Mouse (Mus musculus): Measurements from ENCODE around the gene Tenm1.
A peak's percentile ranks its signal among the peaks of the same experiment; 100 is the strongest.

The Tenm1 gene

GRCm38 (mm10) chrX:43428855-43429263 lies at the start of gene Tenm1:
Tenm1 (minus strand) TSS chrX:43429126.
- DNase-seq (ENCODE audit: low spot score) = no peak

GRCm38 (mm10) chrX:43467311-43467710 lies 38.4 kb upstream of the Tenm1 start:
- DNase-seq (ENCODE audit: low spot score) = no peak

DNA sequence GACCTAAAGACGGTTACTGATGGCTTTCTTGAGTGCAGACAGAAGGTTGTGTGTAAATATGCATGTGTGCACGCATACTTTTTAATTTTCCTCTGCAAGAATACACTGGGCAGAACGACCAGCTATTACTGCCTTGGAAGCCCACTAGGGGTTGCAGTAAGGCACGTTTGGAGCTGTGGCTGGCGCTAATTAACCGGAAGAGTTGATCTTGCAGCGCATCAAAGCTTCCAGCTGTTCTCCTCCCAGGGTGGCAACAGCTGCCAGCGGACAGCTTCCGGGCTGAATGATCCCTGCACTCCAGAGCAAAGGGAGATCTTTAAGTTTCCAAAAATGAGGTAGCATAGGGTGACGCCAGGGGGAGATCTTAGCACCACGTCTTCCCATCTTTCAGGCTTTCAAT lies 1.7 kb upstream of the Tenm1 start:
- DNase-seq (ENCODE audit: low spot score) = no peak

DNA sequence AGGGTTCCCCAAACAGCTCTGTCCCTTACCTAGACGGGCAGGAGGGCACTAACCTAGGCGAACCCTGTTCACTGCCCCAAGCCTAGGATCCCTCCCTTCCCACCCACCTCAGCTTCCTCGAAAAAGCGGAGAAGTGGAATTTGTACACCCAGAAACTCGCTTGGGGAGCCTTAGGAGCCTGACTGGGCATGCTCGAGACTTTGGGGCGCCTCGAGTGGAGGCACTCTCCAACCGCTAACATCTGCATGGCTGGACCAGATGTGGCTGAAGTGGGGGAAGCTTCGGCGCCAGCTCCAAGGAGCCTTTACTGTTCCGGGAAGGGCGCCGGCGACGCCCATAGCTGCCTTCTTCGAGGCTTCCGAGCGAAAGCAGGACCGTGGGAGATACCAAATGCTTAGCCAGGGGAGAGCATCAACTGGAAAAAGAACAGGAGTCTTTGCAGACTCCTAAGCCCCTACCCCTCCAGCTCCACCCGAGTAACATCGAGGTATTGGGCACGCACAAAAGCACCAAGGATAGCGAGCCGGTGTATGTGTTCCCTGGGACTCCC lies 1.1 kb upstream of the Tenm1 start:
- DNase-seq (ENCODE audit: low spot score) = no peak

GRCm38 (mm10) chrX:43429337-43429736 lies 411 bp upstream of the Tenm1 start:
- DNase-seq (ENCODE audit: low spot score) = no peak

DNA sequence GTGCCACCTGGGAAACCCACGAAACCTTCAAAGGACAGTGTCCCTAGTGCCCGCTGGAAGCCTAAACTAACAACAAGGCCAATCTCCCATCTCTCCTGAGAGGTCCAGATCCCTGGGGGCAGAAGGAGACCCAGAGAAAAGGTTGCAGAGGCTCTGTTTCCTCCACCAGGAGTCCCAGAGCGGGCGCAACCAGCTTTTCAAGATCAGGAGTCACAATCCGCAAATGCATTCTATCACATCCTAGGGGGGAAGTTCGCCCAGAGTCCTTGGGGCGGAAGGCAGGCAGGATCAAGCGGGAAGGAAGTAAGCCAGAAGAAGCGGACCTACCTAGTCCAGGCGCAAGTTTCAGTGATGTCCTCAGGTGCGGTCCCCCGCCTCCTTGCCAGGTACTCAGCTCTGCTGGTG lies 963 bp downstream of the Tenm1 start:
- no peak for DNase-seq (ENCODE audit: low spot score)

DNA sequence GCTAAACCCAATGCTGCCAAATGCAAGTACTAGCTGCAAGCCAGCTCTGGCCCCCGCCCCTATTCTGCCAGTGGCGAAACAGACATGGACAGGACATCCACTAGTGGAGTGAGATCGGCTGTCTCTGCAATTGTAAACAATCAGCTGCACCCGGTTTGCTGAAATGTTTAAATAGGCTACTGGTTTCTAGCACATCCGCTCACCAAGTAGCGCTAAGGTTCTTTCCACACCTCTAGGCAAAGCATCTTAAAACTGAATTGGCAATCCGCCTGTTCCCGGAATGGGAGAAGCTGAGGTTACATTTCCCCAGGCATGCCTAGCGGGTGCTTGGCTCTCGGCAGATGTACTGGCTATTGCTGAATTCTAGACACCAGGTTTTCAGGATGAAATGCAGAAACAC lies 1.8 kb downstream of the Tenm1 start:
- no peak for DNase-seq (ENCODE audit: low spot score)

DNA sequence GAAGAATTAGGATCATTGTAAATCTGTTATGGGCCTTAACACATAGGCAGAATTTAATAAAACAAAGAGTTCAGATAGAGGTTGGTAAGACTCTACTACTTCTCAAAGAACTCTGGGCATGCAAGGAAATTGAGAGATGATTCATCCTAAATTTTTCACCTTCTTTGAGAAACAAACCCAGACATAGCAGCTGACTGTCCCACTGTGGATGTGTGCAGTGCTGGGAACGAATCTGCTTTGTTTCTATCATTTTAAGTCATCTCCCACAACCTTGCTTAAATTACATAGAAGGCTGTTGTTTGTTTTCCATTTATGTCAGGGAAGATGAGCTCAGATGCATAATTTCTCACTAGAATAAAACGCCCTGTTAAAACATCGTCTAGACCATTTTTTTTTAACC lies 31.0 kb downstream of the Tenm1 start:
- no peak for DNase-seq (ENCODE audit: low spot score)

DNA sequence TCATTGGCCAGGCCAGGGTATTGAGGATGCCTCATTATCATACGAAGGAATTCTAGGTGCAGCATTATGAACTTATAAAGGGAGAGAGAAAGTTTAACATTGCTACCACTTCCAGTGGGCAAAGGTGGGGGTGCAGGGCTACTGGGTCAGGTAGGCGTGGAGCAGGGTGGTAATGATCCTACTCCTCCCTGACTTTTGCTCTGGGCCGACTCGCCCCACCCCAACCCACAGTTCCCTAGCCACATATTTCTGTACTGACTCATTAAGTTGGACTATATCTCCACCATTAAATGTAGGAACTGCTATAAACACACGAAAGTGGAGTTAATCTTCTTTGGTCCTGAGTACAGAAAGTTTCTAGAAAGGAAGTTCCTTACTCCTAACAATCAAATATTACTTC lies 40.8 kb downstream of the Tenm1 start:
- no peak for DNase-seq (ENCODE audit: low spot score)

DNA sequence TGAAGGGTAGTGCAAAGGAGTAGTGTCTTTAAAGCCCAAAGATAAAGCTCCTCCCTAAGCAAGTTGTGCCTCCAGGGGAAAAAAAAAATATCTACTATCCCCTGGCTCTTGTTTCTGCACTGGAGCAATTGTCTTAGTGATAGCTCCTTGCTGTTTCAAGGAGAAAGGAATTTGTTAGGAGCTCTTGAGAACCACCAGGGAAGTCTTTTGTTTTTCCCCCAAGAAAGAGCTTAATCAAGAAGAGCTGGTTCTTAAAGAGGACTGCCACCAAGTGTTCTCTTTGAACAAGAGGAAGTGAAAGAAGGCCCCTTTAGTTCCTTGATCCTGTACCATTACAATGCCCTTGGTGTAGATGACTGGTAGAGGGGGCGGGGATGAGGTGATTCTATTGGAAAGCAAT lies 56.4 kb downstream of the Tenm1 start:
- no peak for DNase-seq (ENCODE audit: low spot score)

- DNase-seq (ENCODE audit: low spot score) = no peak
Observed at GRCm38 (mm10) chrX:43319351-43319750, 109.6 kb downstream of the Tenm1 start.

- no peak for DNase-seq (ENCODE audit: low spot score)
Observed at GRCm38 (mm10) chrX:43317801-43318520, 111.0 kb downstream of the Tenm1 start.

GRCm38 (mm10) chrX:43235844-43236243 lies 193.1 kb downstream of the Tenm1 start:
- no peak for DNase-seq (ENCODE audit: low spot score)

DNA sequence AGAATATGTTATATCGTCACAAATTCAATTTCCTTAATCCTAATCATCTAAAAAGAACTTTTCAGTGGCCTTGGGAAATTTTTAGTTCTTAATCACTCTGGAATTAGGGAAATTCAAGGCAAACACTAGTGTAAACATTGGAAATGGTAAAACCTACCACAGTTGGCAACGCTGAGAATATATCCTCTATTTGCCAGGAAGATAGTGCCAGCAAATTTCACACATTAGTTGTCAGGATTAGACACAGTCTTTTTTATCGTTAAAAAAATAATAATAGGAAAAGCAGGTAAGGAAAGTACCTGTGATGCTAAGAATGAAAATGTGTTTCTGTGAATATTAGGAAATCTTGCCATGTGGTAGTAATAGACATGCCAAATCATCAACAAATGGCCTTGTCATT lies 223.9 kb downstream of the Tenm1 start:
- no peak for DNase-seq (ENCODE audit: low spot score)

GRCm38 (mm10) chrX:43202249-43202783 lies 226.6 kb downstream of the Tenm1 start:
- no peak for DNase-seq (ENCODE audit: low spot score)

DNA sequence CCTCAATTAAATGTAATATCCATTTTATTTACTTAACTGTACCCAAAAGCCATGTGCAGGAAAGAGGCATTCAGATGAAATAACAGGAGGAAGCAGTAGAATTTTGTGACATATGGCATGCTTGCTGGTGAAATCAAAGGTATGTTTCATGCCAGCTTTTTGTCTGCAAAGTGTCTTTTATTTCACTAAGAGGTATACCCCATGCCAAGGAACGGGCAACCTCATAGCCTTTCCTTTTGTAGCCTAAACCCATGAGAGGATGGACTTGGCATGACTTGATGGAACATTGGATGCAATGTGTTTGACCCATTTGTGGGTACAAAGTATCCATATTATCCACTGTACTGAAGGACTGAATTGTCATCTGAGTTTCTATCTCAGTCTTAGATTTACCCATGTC lies 246.0 kb downstream of the Tenm1 start:
- no peak for DNase-seq (ENCODE audit: low spot score)

DNA sequence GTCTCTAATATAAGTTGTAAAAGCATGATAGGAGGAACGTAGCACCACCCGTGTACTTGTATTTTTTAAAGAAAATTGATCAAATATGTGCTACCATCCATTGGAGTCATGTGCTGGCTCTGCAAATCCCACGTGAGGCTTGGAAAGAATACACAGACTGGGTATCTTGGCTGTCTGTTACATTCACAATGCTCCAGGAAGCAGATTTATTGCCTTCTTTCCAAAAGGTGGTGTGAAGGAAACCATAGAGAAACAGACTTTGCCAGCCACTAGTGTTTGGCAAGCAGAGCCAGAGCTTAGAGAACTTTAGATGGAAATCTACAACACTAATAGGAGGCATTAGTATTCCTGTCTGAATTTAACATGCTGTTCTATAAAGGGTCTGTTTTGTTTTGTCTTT lies 277.4 kb downstream of the Tenm1 start:
- DNase-seq (ENCODE audit: low spot score) = no peak

DNA sequence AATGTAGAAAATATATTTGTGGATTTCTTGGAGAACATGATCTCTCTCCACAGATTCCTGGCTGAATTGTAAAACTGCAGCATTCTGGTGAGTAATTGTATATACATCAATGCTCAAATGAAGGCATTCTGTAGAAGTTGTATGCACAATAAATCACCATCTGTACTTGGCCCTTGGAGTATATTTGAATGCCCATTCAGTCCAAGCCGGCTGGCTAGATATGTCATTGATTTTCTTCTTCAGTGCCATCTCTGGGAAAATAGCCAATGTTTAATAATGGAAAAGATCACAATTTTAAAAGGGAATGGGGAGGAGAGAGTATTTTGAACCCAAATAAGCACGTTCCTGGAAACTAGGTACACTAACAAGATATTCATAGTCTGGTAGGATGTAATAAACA lies 299.2 kb downstream of the Tenm1 start:
- no peak for DNase-seq (ENCODE audit: low spot score)

- no peak for DNase-seq (ENCODE audit: low spot score)
Observed at GRCm38 (mm10) chrX:43122491-43122890, 306.4 kb downstream of the Tenm1 start.

- DNase-seq (ENCODE audit: low spot score) = no peak
Observed at GRCm38 (mm10) chrX:43122001-43122400, 306.9 kb downstream of the Tenm1 start.

DNA sequence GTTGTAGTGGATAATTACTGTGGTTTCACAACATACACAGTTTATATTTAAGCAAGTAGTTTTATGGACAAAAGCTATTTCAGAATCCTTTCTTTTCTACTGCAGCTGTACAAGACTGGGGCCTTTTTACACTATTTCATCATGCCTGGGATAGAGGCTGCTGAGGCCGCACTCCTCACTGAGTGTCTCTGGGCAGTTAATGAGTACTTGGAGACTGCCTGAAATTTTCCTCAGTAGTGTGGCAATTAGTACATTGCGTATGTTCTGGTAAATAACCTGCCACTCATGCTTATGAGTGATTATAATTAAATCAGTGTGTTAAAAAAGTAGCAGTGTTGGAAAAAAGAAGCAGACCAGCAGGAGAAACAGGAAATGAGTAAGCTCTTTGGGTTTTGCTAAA lies 442.8 kb downstream of the Tenm1 start:
- no peak for DNase-seq (ENCODE audit: low spot score)

DNA sequence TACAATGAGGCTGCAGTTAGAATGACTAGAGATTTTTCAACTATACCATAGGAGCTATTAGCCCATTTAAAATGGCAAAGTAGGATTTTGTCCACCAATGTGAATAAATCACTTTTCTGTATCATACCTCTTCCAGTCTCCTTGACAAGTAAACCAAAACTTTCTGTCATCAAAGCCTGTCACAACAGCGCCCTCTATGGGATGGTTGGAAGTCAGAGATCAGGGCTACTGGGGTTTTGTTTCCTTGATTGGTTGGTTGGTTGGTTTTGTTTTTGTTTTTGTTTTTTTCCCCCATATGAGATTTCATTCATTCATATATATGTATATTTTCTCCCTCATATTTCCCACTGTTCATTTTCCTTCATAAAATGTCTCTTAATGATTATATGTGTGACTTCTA lies 455.4 kb downstream of the Tenm1 start:
- DNase-seq (ENCODE audit: low spot score) = peak; percentile 1

DNA sequence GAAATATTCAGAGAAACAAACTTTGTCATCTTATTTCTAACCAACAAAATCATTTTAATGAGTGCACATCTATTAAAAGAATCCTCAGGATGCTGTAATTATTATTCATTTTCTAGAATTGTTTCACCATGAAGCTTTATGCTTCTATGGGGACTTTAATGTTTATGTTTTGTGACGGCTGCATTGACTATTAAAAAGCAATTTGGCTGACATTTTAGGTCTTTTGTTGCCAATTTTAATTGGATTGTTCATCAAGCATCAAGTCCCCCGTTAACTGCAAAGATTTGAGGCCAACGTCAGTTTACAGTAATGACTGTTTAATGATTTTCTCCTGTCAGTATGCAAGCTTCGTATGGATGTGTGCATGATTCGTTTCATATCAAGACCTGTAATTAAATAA lies 461.3 kb downstream of the Tenm1 start:
- DNase-seq (ENCODE audit: low spot score) = no peak

DNA sequence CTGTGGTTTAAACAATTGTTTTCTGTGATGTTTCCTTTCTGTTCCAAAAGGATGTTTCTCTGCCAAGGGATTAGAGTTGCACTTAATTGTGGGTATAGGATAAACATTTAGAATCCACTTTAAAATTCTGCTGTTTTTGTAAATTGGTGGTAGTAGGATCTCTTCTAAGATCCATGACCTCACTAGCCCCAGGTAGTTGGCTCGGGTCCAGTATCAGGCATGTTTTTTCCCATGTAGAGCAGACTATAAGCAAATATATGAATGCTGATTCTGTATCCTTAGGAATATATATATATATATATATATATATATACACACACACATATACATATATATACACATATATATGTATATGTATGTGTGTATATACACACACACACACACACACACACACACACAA lies 567.2 kb downstream of the Tenm1 start:
- no peak for DNase-seq (ENCODE audit: low spot score)

Data from yolk sac, embryonic 10.5 days (tissue).